Mouse (Mus musculus) testis, adult 2 months (tissue): ENCODE measurements around the gene Cfap61. TPM values are rescaled to one million over a fixed set of nuclear protein-coding genes. Genes with fewer than 3 reads are reported as not detected.

Experiments
- H3K27ac ChIP-seq: fragments of 200-500 bp; 2 replicates; pipeline ENCODE4 v1.5.1; 2012; ENCODE audit warnings: low read depth, low read length; ENCODE audit not compliant: control insufficient read depth, insufficient read depth
- H3K27me3 ChIP-seq: fragments of 200-500 bp; 2 replicates; pipeline ENCODE4 v1.6.1; 2012; ENCODE audit warnings: mild to moderate bottlenecking, low read length, moderate library complexity; ENCODE audit not compliant: control insufficient read depth, insufficient read depth
- H3K36me3 ChIP-seq: fragments of 200-500 bp; 2 replicates; pipeline ENCODE4 v1.6.1; 2012; ENCODE audit warnings: mild to moderate bottlenecking, low read length; ENCODE audit not compliant: control insufficient read depth, insufficient read depth
- H3K4me1 ChIP-seq: fragments of 200-500 bp; 2 replicates; pipeline ENCODE4 v1.6.1; 2012; ENCODE audit warnings: low read length; ENCODE audit not compliant: control insufficient read depth, insufficient read depth
- H3K4me3 ChIP-seq: fragments of 200-500 bp; 2 replicates; pipeline ENCODE4 v1.5.1; 2012; ENCODE audit warnings: low read depth, mild to moderate bottlenecking, low read length, moderate library complexity, mixed read lengths; ENCODE audit not compliant: control insufficient read depth
- CTCF ChIP-seq: fragments of 200-500 bp; IDR thresholded peaks from 2 replicates; pipeline ENCODE4 v1.5.1; 2012; ENCODE audit warnings: low read depth, mild to moderate bottlenecking, inconsistent platforms, low read length, moderate library complexity; ENCODE audit not compliant: control insufficient read depth, insufficient read depth, insufficient replicate concordance
- POLR2A ChIP-seq: fragments of 200-500 bp; IDR thresholded peaks from 2 replicates; pipeline ENCODE4 v1.6.1; 2012; ENCODE audit warnings: low read depth, mild to moderate bottlenecking, inconsistent platforms, low read length, moderate library complexity; ENCODE audit not compliant: control insufficient read depth
- polyA plus RNA-seq: library from polyadenylated mRNA; depleted of rRNA; stranded (reverse); fragments of >200 nt; gene quantifications from 2 replicates; pipeline ENCODE4 v1.2.3, GENCODE M21; 2012

The Cfap61 gene
- polyA plus RNA-seq, 1 experiment: 83.5 TPM

DNA sequence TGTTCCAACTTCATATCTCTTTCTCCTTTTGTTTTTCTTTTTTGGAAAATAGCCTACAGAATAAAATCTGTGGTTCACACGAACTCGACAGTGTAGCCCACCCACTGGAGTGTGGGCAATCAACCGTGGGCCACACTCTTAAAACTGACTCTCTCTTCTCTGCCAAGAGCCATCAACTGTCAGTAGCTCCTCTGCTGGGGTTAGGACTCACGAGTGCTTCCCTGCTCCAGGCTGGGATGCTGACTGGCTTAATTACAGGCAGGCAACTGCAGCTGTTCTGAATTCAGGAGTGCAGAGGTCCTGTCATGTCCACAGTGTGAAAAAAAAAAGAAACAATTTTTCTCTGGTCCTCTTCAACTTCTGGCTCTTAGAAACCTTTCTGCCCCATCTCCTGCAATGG, 237.5 kb downstream of the Cfap61 start:
- H3K4me3 ChIP-seq: no peak overlapping the region
- H3K4me1 ChIP-seq: no peaks in the 10 kb centered on the region
- TF ChIP-seq CTCF (no peak), POLR2A (no peak)
- no peak overlapping the region for H3K27ac ChIP-seq
- H3K27me3 ChIP-seq: no peaks in the 10 kb centered on the region
- no peaks in the 10 kb centered on the region for H3K36me3 ChIP-seq

DNA sequence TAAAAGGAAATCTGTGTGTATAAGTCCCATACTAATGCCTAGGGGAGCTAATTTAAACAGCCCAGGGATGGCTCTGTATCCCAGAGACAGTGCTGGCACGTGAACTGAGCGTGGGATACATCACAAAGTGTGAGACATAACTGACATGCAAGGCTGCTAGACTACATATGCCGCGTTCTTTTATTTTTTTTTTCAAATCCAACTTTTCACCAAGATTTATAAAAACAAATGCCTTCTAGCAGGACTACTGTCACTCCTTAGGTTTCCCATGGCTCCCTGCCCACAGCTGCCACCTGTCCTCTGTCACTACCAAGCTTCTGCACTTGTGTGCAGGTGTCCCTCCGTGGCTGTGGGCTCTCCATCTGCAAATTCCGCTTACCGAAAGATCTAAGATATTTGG, 239.6 kb downstream of the Cfap61 start:
- Histone ChIP-seq H3K4me1 (no peaks in the 10 kb centered on the region), H3K27me3 (no peaks in the 10 kb centered on the region), H3K27ac (no peak overlapping the region), H3K4me3 (no peak overlapping the region), H3K36me3 (no peaks in the 10 kb centered on the region)
- no peak for TF ChIP-seq POLR2A
- no peak for TF ChIP-seq CTCF

DNA sequence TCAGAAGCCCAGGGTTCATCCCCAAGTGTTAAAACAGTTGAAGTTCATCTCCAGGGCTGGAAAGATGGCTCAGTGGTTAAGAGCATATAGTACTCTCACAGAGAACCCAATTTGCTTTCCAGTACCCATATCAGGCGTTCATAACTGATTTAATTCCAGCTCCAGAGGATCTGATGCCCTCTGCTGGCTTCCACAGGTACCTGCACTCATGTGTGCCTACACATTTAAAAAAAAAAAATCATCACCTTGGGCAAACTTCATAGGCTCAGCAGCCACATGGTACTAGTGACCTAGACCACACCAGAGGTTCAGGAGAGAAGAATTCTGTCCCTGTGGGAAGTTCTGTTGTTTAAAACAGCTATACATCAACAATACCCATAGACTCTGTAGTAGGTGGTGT, 244.1 kb downstream of the Cfap61 start:
- Histone ChIP-seq H3K27me3 (no peaks in the 10 kb centered on the region), H3K4me3 (no peak overlapping the region), H3K4me1 (no peaks in the 10 kb centered on the region), H3K27ac (no peak overlapping the region), H3K36me3 (no peaks in the 10 kb centered on the region)
- TF ChIP-seq POLR2A (no peak), CTCF (no peak)

DNA sequence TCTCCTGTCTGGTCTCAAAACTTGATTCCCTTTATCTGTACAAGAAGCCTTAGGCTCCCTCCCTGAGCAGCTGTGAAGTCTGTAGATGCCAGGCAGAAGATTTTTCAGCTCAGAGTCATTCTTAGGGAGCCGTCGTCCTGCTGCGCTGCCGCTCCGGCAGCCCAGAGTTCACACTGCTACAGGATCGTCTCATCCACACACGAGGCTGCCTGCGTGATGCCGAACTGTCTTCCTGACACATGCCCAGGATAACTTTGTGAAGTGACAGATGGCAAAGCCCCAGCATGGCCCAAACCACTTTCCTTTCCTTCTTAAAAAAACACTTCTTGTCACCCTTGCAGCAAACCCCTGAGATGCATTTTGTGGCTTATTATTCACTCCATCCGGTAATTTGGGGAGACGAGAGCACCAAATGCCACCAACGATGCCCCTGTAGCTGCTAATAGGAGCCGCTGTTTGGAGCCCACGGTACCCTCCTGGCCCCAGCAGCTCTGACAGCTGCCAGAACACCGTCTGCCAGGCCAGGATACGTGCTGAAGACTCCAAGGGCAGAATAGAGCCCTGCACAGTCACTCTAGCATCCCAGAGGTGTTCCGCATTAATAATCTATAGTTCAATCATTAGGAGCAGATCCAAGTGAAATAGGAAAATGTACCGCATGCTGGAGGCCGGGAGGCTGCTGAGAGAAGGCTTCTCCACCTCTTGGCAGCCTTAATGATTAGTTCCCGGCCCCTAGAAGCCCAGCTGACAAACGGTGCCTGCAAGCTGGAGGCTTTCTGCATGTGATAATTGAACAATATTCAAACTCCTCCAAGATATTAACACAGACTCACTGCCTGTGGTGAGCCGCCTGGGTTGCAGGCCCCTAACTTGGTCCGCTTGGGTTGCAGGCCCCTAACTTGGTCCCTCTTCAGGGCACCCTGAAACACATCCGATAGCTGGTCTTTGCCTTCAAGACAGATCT, 249.5 kb downstream of the Cfap61 start:
- Histone ChIP-seq H3K4me3 (no peak overlapping the region), H3K27me3 (no peaks in the 10 kb centered on the region), H3K27ac (no peak overlapping the region), H3K4me1 (no peaks in the 10 kb centered on the region), H3K36me3 (no peaks in the 10 kb centered on the region)
- TF ChIP-seq CTCF (no peak), POLR2A (no peak)

DNA sequence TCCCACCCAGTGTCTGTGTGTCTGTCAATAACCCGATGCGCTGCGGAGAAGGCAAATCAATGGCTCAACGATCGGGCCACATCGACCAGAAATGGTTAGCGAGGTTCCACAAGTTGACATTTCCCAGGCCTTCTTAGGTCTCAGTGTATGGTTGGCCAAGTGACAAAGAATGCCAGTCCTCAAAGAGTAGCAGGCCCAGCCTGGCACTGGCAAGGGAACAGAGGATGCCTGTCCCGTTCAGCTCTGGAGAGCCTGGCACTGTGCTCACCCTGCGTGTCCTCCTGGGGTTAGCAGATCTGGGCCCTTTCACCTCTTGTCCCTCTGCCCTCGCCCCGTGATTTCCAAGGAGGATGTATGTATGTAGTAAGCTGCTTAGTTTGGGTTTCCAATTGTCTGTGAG, 261.5 kb downstream of the Cfap61 start:
- H3K27me3 ChIP-seq: no peaks in the 10 kb centered on the region
- no peak for TF ChIP-seq POLR2A
- no peak for TF ChIP-seq CTCF

DNA sequence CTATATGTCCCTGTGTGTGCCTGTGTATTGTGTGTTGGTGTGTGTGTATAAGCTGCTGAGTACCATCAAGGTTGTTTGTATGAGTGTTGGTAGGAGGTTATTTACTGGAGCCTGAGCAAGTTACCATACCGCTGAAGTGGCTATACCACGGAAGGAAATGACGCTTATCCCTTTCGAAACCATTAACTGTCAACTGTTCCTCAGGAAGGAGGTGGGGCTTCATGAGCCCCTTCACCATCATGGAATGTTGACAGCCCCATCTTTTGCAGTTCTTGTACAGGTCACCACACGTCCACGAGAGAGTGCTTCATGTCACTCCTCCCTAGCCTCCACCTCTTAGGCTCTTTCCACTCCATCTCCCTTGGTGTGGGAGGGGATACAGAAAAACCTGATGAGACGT, 263.4 kb downstream of the Cfap61 start:
- H3K4me3 ChIP-seq: no peak overlapping the region

More for the DNA sequence above, 261.5 kb downstream of the Cfap61 start:
- H3K4me1 ChIP-seq: no peaks in the 10 kb centered on the region
- no peak overlapping the region for H3K4me3 ChIP-seq
- H3K27ac ChIP-seq: no peak overlapping the region
- no peaks in the 10 kb centered on the region for H3K36me3 ChIP-seq

DNA sequence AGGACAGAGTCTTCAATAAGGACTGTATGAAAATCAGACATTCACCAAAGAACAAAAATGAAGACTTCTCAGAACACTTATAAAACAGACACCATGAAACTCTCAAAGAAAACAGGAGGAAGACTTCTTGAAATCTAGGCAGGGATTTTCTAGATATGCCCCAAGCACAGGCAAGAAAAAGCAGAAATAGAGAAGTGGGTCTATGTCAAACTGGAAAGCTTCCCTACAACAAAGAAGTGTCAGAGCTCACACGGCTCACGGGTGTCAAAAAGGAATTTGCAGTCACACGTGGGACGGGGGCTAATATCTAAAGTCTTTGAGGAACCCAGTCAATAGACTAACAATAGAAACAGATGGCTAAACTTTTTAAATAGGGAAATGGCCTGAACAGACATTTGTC, 276.4 kb downstream of the Cfap61 start:
- H3K36me3 ChIP-seq: no peaks in the 10 kb centered on the region
- H3K4me3 ChIP-seq: no peak overlapping the region
- no peaks in the 10 kb centered on the region for H3K27me3 ChIP-seq
- H3K4me1 ChIP-seq: peaks cover 2% of the 10 kb centered on the region; the same call in 1 of the 2 replicates
- no peak overlapping the region for H3K27ac ChIP-seq
- TF ChIP-seq CTCF: no peak

More for the DNA sequence above, 263.4 kb downstream of the Cfap61 start:
- Histone ChIP-seq H3K27ac (no peak overlapping the region), H3K27me3 (no peaks in the 10 kb centered on the region), H3K4me1 (no peaks in the 10 kb centered on the region), H3K36me3 (no peaks in the 10 kb centered on the region)
- no peak for TF ChIP-seq CTCF
- no peak for TF ChIP-seq POLR2A

DNA sequence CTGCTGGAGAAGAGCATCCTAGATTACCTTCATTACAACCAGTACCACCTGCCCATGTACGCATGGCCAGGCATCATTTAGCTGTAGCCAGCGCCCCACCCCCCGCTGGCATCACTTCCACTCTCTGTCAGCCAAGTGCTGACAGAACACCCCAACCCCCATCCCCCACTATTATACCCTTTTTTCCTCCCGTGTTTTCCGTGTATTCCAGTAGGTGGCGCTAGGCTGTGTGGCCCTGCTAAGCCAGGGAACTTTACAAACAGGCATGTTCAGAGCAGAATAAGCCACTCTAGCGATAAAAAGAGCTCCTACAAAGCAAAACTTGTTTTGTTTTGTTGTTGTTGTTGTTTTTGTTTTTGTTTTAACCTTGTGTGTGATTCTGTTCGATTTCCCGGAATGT, 280.1 kb downstream of the Cfap61 start:
- Histone ChIP-seq H3K4me1 (peaks cover 20% of the 10 kb centered on the region), H3K27me3 (no peaks in the 10 kb centered on the region)

More for the DNA sequence above, 280.1 kb downstream of the Cfap61 start:
- no peak overlapping the region for H3K27ac ChIP-seq
- TF ChIP-seq CTCF (peak; percentile 59; the same call in 1 of the 2 replicates), POLR2A (no peak)
- no peak overlapping the region for H3K4me3 ChIP-seq
- no peaks in the 10 kb centered on the region for H3K36me3 ChIP-seq
